Mouse (Mus musculus): Measurements from ENCODE around the gene Ttyh1.

DNA sequence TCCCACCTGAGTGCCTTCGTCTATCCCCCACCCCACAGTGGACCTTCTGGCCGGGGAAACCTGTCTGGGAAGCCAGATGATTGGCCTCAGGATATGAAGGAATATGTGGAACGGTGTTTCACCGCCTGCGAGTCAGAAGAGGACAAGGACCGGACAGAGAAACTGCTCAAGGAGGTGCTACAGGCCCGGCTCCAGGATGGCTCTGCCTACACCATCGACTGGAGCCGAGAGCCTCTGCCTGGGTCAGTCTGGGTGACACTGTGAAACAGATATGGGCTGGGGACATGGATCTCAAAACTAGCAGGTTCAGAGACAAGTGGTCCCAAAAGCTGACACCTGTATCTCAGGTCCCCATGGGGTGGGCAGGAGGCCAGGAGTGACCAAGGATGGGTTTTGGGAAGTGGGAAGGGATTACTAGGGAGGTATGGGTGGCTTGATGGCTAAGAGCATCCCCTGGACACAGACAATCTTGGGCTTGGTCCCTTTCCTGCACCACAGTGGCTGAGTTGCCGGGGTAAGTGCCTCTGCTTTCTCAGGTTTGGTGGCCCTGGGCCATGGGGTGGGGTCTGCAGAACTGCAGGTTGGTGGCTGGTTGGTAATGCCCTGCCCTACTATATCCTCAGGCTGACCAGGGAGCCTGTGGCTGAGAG lies 23.7 kb downstream of the Ttyh1 start:
- no peak for TF ChIP-seq JUND (conservative IDR thresholded peaks at IDR 0.05; ENCODE audit: low read depth, low read length)
- no peak for TF ChIP-seq BHLHE40 (IDR thresholded peaks at IDR 0.05; ENCODE audit: low read depth, low read length)
- no peak for TF ChIP-seq POLR2A (IDR thresholded peaks at IDR 0.05; ENCODE audit: low read depth, low read length)
- no peak for TF ChIP-seq GABPA (IDR thresholded peaks at IDR 0.05; ENCODE audit: insufficient replicate concordance, low read depth, low read length)
- TF ChIP-seq MAZ (IDR thresholded peaks at IDR 0.05; ENCODE audit: low read depth, low read length), result no peak
- TF ChIP-seq SIN3A (IDR thresholded peaks at IDR 0.05; ENCODE audit: low read length), result no peak
- TF ChIP-seq UBTF (IDR thresholded peaks at IDR 0.05; ENCODE audit: low read depth, low read length), result no peak
- no peak for TF ChIP-seq CTCF (conservative IDR thresholded peaks at IDR 0.05 in 1 of 2, IDR thresholded peaks at IDR 0.05 in 1 of 2; ENCODE audit: low read depth in 2 of 2, low read length in 2 of 2)
- no peak for TF ChIP-seq ZNF384 (IDR thresholded peaks at IDR 0.05; ENCODE audit: low read depth, low read length)
- TF ChIP-seq MEF2A (IDR thresholded peaks at IDR 0.05; ENCODE audit: borderline replicate concordance, low read depth, low read length), result no peak
- TF ChIP-seq MAX (IDR thresholded peaks at IDR 0.05; ENCODE audit: low read length), result no peak
- TF ChIP-seq JUN (IDR thresholded peaks at IDR 0.05; ENCODE audit: insufficient read depth, low read depth, low read length), result no peak
- no peak for TF ChIP-seq EP300 (IDR thresholded peaks at IDR 0.05; ENCODE audit: low read length)
- no peak for TF ChIP-seq ZC3H11A (IDR thresholded peaks at IDR 0.05; ENCODE audit: low read depth, low read length)
